Mouse (Mus musculus) CH12.LX (cell line): ENCODE measurements around the gene Sgcg. TPM values are rescaled to one million over a fixed set of nuclear protein-coding genes. Genes with fewer than 3 reads are reported as not detected.

ENCODE experiments used
- DNase-seq: peaks from one replicate; pipeline ENCODE4 v3.0.0-alpha.2; 2013; ENCODE audit errors: extremely low read depth
- H3K27ac ChIP-seq: 2 replicates; pipeline ENCODE4 v1.5.1; 2012; ENCODE audit warnings: low read depth, mild to moderate bottlenecking, control low read depth, moderate library complexity; ENCODE audit not compliant: insufficient read depth
- H3K27me3 ChIP-seq: replicated peaks from 2 replicates; pipeline ENCODE3; 2012; ENCODE audit warnings: inconsistent platforms
- H3K36me3 ChIP-seq, 2 experiments: replicated peaks in 1 of 2; 2 replicates each; pipeline versions ENCODE3 to v1.6.1; 2012; ENCODE audit warnings: inconsistent platforms in 1 of 2, low read length in 1 of 2, mild to moderate bottlenecking in 1 of 2, mixed read lengths in 1 of 2, moderate library complexity in 1 of 2; ENCODE audit not compliant: control insufficient read depth in 1 of 2, insufficient read depth in 1 of 2
- H3K4me1 ChIP-seq, 2 experiments: 2 replicates each; pipeline ENCODE4 v1.6.1; 2012; ENCODE audit warnings: inconsistent platforms in 1 of 2, moderate library complexity in 1 of 2; ENCODE audit not compliant: insufficient read depth in 2 of 2, control insufficient read depth in 1 of 2
- H3K4me2 ChIP-seq: 2 replicates; pipeline ENCODE4 v1.6.1; 2012; ENCODE audit warnings: low read depth, mild to moderate bottlenecking, control low read depth; ENCODE audit not compliant: poor library complexity, insufficient read depth, severe bottlenecking
- H3K4me3 ChIP-seq, 3 experiments: fragments of 150-350 bp in 1 of 3; sonication (generic) in 1 of 3; replicated peaks in 1 of 3; 2 replicates each; pipeline versions ENCODE3 to v1.5.1; 2011 to 2012; ENCODE audit warnings: low read depth in 2 of 3, low read length in 2 of 3, mild to moderate bottlenecking in 2 of 3, moderate library complexity in 2 of 3, control low read depth in 1 of 3, improper control_type of control experiment in 1 of 3, inconsistent platforms in 1 of 3, mixed read lengths in 1 of 3; ENCODE audit not compliant: poor library complexity in 1 of 3
- H3K79me2 ChIP-seq: replicated peaks from 2 replicates; pipeline ENCODE4 v1.6.1; 2012; ENCODE audit warnings: mild to moderate bottlenecking, moderate library complexity; ENCODE audit not compliant: control insufficient read depth, poor library complexity, insufficient read depth, severe bottlenecking; ENCODE audit errors: extremely low read depth
- H3K9ac ChIP-seq: 2 replicates; pipeline ENCODE4 v1.6.1; 2012; ENCODE audit warnings: low read depth, mild to moderate bottlenecking, control low read depth, moderate library complexity; ENCODE audit not compliant: insufficient read depth
- H3K9me3 ChIP-seq: replicated peaks from 2 replicates; pipeline ENCODE3; 2012; ENCODE audit warnings: low read length, inconsistent platforms, mixed read lengths
- CHD2 ChIP-seq: IDR thresholded peaks from 2 replicates; pipeline ENCODE4 v1.6.1; 2011; ENCODE audit warnings: low read length, improper control_type of control experiment
- E2F4 ChIP-seq: IDR thresholded peaks from 2 replicates; pipeline ENCODE4 v1.6.1; 2011; ENCODE audit warnings: low read depth, low read length, improper control_type of control experiment; ENCODE audit not compliant: insufficient replicate concordance
- ETS1 ChIP-seq: conservative IDR thresholded peaks from 2 replicates; pipeline ENCODE4 v1.6.1; 2012; ENCODE audit warnings: low read depth, mild to moderate bottlenecking, inconsistent platforms, low read length, improper control_type of control experiment, moderate library complexity
- GABPA ChIP-seq: IDR thresholded peaks from 2 replicates; pipeline ENCODE4 v1.6.1; 2012; ENCODE audit warnings: low read depth, low read length, improper control_type of control experiment, inconsistent platforms; ENCODE audit not compliant: insufficient replicate concordance
- JUN ChIP-seq: IDR thresholded peaks from 2 replicates; pipeline ENCODE4 v1.6.1; 2011; ENCODE audit warnings: low read depth, mild to moderate bottlenecking, low read length, improper control_type of control experiment, moderate library complexity; ENCODE audit not compliant: insufficient read depth
- MAZ ChIP-seq: IDR thresholded peaks from 2 replicates; pipeline ENCODE4 v1.6.1; 2012; ENCODE audit warnings: low read depth, mild to moderate bottlenecking, inconsistent platforms, low read length, improper control_type of control experiment, moderate library complexity
- MYC ChIP-seq: IDR thresholded peaks from 2 replicates; pipeline ENCODE4 v1.6.1; 2011; ENCODE audit warnings: low read depth, mild to moderate bottlenecking, improper control_type of control experiment, low read length
- NRF1 ChIP-seq: IDR thresholded peaks from 2 replicates; pipeline ENCODE4 v1.6.1; 2014; ENCODE audit warnings: low read depth, mild to moderate bottlenecking, inconsistent platforms, low read length, improper control_type of control experiment, moderate library complexity
- PAX5 ChIP-seq: IDR thresholded peaks from 2 replicates; pipeline ENCODE4 v1.6.1; 2012; ENCODE audit warnings: low read length, inconsistent platforms, mixed read lengths
- POLR2A ChIP-seq: IDR thresholded peaks from 2 replicates; pipeline ENCODE4 v1.6.1; 2011; ENCODE audit warnings: low read depth, mild to moderate bottlenecking, improper control_type of control experiment, low read length
- RAD21 ChIP-seq: IDR thresholded peaks from 2 replicates; pipeline ENCODE4 v1.6.1; 2011; ENCODE audit warnings: low read depth, mild to moderate bottlenecking, low read length, improper control_type of control experiment, moderate library complexity
- SIN3A ChIP-seq: IDR thresholded peaks from 2 replicates; pipeline ENCODE4 v1.6.1; 2012; ENCODE audit warnings: low read length, improper control_type of control experiment, inconsistent platforms
- SMC3 ChIP-seq: IDR thresholded peaks from 2 replicates; pipeline ENCODE4 v1.6.1; 2011; ENCODE audit warnings: low read depth, low read length, improper control_type of control experiment
- TBP ChIP-seq: conservative IDR thresholded peaks from 2 replicates; pipeline ENCODE4 v1.6.1; 2011; ENCODE audit warnings: low read depth, low read length, improper control_type of control experiment
- USF2 ChIP-seq: conservative IDR thresholded peaks from 2 replicates; pipeline ENCODE4 v1.6.1; 2011; ENCODE audit warnings: low read depth, low read length, improper control_type of control experiment
- ZKSCAN1 ChIP-seq: IDR thresholded peaks from 2 replicates; pipeline ENCODE4 v1.6.1; 2012; ENCODE audit warnings: low read depth, inconsistent platforms, low read length, improper control_type of control experiment, borderline replicate concordance
- ZNF384 ChIP-seq: IDR thresholded peaks from 2 replicates; pipeline ENCODE4 v1.6.1; 2012; ENCODE audit warnings: low read depth, low read length, improper control_type of control experiment, inconsistent platforms
- dilution Hi-C: fragments of 300-500 bp; cut with MboI; formaldehyde crosslinking; loops from 2 replicates; pipeline ENCODE4 v1.14.3; 2020; ENCODE audit warnings: low sequenced_read_pairs; ENCODE audit not compliant: extremely low pct_unique_long_range_greater_than_20kb, extremely low pct_ligation_motif_present
- in situ Hi-C: fragments of 300-500 bp; cut with MboI; formaldehyde crosslinking; loops from 3 replicates; pipeline ENCODE4 v1.14.3; 2019; ENCODE audit warnings: low sequenced_read_pairs, low pct_ligation_motif_present, low pct_unique_long_range_greater_than_20kb, mixed read lengths
- polyA plus RNA-seq: library from polyadenylated mRNA; unstranded; fragments of >175 nt; gene quantifications from 2 replicates; pipeline ENCODE4 v1.2.1, GENCODE M21; 2012; ENCODE audit warnings: low read depth; ENCODE audit not compliant: insufficient read length
- total RNA-seq, 2 experiments: library from RNA; depleted of rRNA; stranded (reverse); fragments of 300-350 nt in 1 of 2; fragments of >200 nt in 1 of 2; gene quantifications; 2 replicates each; pipeline ENCODE4 v1.2.3; 2012 to 2014

Gene Sgcg
- total and polyA plus RNA-seq, 3 experiments, result not detected

DNA sequence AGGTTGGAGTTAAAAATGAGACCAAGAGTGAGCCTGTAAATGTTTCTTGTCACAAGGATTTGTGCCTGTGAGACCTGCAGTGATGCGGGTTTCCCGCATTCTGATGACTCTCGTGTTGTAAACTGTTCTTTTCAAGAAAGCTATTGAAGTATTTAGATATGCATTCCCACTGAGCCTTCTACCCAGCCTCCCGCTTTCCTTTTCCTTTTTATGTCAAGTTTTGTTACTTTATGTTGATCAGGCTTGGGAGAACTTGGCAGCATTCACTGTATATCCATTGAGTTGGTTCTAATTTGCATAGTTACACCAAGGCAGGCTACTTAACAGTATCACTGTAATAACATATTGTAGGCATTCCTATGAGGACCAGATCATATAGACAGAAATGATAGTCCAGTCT lies 63.9 kb downstream of the Sgcg start:
- in situ Hi-C loops (no loop called here), dilution Hi-C loops (no loop called here)
- Histone ChIP-seq H3K9ac (no peak overlapping the region), H3K36me3 (peaks cover 34 to 70% of the 10 kb centered on the region in 2 experiments), H3K4me3 (no peak overlapping the region), H3K4me1 (no peaks in the 10 kb centered on the region), H3K4me2 (no peak overlapping the region), H3K79me2 (no peaks in the 10 kb centered on the region), H3K9me3 (no peaks in the 10 kb centered on the region), H3K27ac (no peak overlapping the region), H3K27me3 (no peaks in the 10 kb centered on the region)
- TF ChIP-seq CHD2 (no peak), SMC3 (no peak), E2F4 (no peak)
- no peak for DNase-seq

DNA sequence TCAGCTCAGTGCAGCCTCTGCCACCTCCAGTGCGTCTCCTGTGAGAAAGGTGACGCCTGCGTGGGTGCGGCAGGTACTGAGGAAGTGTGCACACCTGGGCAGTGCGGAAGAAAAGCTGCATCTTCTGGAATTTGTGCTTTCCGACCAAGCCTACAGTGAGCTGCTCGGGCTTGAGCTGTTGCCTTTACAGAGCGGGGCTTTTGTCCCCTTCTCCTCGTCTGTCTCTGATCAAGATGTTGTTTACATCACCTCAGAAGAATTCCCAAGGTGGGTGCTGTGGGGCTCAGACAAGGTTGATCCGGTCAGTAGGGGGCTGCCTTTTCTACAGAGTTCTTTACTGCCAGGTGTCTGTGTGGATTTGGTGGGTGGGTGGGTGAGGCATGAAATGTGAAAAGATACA lies 66.0 kb downstream of the Sgcg start:
- peaks cover 34 to 72% of the 10 kb centered on the region in 2 experiments for H3K36me3 ChIP-seq
- no peaks in the 10 kb centered on the region for H3K9me3 ChIP-seq
- no peaks in the 10 kb centered on the region for H3K79me2 ChIP-seq
- H3K9ac ChIP-seq, result no peak overlapping the region
- H3K27me3 ChIP-seq, result no peaks in the 10 kb centered on the region
- no peak for TF ChIP-seq ZKSCAN1
- TF ChIP-seq GABPA, result no peak
- TF ChIP-seq TBP, result no peak
- TF ChIP-seq POLR2A, result no peak
- TF ChIP-seq NRF1, result no peak
- no peak for TF ChIP-seq SIN3A
- TF ChIP-seq ZNF384, result no peak
- no peak for TF ChIP-seq PAX5
- TF ChIP-seq MAZ, result no peak
- TF ChIP-seq ETS1, result no peak
- TF ChIP-seq MYC, result no peak
- no peak for TF ChIP-seq JUN
- no peak for TF ChIP-seq RAD21
- no peak for TF ChIP-seq USF2
- TF ChIP-seq, all 38 proteins: peak for 0
- Histone ChIP-seq H3K4me1 (no peaks in the 10 kb centered on the region), H3K27ac (no peak overlapping the region), H3K4me3 (no peak overlapping the region), H3K4me2 (no peak overlapping the region)
- in situ Hi-C loops, result no loop called here
- DNase-seq, result no peak
- dilution Hi-C loops, result no loop called here
